Mouse (Mus musculus) liver, embryonic 14 days (tissue): ENCODE results near the gene Hspa1l. TPM values are rescaled to one million over a fixed set of nuclear protein-coding genes. Genes with fewer than 3 reads are reported as not detected.

Experiments
- polyA plus RNA-seq: library from polyadenylated mRNA; depleted of rRNA; stranded (reverse); fragments of >200 nt; gene quantifications from 2 replicates; pipeline ENCODE4 v1.2.3, GENCODE M21; 2012; rRNA removed

Gene Hspa1l
- 0.02 TPM in 2 replicates for polyA plus RNA-seq

GRCm38 (mm10) chr17:34972069-34972749, at the start of gene Hspa1l, which contains the start of gene Hspa1a:
TSS of gene Hspa1l (plus strand) at chr17:34972703.
TSS of gene Hspa1a (minus strand) at chr17:34972156.

GRCm38 (mm10) chr17:34931061-34931734, 41.3 kb upstream of the Hspa1l start, which contains the start of gene Neu1:
TSS of gene Neu1 (plus strand) at chr17:34931253.

DNA sequence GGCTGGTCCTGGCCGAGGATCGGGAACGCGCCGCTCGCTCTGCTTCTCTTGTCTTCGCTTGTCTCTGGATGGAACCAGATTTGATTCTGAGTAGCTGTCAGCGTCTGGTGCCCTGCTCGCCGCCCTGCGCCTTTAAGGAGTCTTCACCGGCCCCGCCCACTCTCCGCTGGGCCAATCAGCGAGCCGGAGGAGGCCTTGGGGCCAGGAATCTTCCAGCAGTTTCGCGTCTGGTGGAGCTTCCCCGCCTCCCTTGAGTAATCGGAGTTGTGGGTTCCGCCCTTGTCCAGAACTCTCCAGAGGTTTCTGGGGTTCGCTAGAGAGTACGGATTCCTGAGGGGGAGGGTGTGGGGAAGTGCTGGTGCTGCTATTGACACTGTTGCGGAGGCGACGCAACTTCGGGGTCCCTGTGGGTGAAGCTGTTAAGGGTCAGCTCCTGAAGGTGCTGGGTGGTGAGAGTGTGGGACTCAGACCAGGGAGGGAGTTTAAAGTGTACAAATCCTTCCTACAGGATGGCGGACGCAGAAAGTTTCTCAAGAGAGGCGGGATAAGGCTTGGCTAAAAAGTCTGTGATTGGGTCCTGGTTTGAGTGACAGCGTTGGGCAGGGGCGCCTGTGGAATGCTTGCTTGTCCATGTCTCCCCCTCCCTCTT, 13.2 kb upstream of the Hspa1l start, which contains the start of gene Hspa1b:
Hspa1b (minus strand) TSS at position 109 of the 649 bp plus-strand sequence.

GRCm38 (mm10) chr17:34969822-34970221, 2.7 kb upstream of the Hspa1l start, which contains the start of gene Gm20481:
TSS of gene Gm20481 (plus strand) at chr17:34969912.

GRCm38 (mm10) chr17:34981690-34982180, 9.2 kb downstream of the Hspa1l start, which contains the start of gene Lsm2:
TSS of gene Lsm2 (plus strand) at chr17:34981862.

DNA sequence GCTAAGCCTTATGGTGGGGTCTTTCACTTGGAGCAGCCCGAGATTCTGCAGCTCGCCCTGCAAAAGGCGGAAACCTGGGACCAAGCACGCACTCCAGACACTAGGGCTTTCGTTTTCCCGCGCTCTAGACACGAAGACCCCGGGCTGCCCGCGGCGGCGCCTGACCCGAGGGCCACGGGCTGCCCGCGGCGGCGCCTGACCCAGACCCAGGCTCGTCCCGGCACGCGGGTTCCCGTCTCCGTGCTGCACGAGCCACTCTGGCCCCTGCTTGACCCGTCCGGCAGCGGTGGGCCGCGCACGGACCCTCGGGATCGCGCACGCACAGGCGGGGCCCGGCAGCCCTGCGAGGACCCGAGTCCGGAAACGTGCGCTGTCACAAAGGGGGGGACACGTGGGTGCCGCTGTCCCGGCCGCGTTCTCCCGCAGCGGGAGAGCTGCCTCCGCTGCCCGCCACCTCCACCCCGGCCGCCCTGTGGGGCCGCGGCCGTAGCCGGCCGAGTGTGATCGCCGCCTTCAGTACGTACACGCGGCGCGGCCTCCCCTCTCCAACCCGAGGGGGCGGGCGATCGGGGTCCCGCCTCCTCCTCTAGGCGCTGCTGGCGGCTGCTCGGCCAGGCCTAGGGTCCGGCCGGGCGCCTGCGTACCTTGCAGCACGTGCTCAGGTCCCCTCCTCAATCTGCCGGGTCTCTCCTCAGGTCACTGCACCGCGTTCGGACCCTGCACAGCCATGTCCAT, 28.4 kb downstream of the Hspa1l start, which contains the start of gene Vars:
Vars (plus strand) TSS at position 271 of the 735 bp plus-strand sequence.

DNA sequence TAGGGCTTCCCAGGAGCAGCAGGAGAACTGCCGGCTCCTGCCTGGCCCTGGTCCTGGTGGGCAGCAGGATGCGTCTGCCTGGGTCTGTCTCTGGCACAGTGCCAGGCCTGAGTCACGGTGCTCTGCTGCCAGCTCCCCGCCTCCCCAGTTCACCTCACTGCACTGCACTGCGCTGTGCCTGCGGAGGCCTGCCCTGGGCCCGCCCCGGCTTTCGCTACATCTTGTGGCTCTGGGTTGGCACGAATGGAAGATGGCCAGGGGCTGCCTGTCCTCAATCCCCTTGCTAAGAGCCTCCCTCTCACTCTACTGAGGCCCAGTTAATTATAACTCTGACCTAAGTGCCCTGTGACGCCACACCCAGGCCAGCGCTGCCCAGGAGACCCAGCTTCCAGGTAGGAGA, 43.9 kb downstream of the Hspa1l start, which contains the start of gene Vwa7:
Vwa7 (plus strand) TSS at position 204 of the 400 bp plus-strand sequence.

DNA sequence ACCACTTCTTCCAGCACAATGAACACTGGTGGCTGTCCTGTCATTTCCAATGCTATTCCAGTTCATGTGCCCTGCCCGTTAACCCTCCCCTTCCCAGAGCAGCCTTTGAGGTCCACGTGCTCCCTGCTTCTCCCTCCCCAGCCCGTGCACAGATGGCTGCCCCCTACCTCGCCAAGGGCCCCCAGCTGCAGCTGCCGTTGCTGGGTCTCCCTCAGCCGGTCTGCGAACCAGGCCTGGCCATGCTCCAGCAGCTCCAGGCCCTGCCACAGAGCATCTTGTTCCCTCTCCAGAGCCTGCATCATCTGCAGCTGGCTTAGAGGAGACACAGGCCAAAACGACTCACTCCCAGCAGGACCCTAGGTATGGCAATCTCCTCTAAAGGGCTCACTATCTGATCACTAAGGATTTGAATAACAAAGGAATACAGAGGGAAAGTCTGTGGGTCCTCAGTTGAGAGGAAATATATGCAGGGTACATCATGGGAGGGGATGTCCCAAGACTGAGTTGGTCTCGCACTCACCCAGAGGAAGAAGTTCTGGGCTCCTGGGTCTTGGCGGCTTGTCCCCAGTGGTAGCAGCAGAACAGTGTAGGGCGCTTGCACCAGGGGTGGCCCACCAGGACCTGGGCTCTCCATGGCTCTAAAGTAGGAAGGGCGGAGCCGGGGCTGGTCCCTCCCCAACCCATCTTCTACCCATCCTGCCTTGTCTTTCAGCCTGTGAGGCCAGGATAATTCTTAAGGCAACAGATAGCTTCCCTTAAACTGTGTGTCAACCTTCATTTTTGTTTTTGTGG, 55.0 kb downstream of the Hspa1l start, which contains the start of gene Sapcd1:
Sapcd1 (minus strand) TSS at position 740 of the 792 bp plus-strand sequence.

Other genes with a start within 250 kb of the Hspa1l start
- gene C4b, start 228.8 kb upstream of the Hspa1l start, polyA plus RNA-seq, result 2.5 and 3.3 TPM in 2 replicates
- gene Cyp21a1, start 168.1 kb upstream of the Hspa1l start, polyA plus RNA-seq, result 0.03 TPM in 1 of 2 replicates, not detected in the other
- 15.6 and 17.8 TPM in 2 replicates for gene Stk19, start 135.8 kb upstream of the Hspa1l start, polyA plus RNA-seq
- 22.0 and 28.0 TPM in 2 replicates for gene Dxo, start 135.7 kb upstream of the Hspa1l start, polyA plus RNA-seq
- gene Skiv2l, start 122.5 kb upstream of the Hspa1l start, polyA plus RNA-seq, result 19.0 and 22.2 TPM in 2 replicates
- gene Nelfe, start 122.3 kb upstream of the Hspa1l start, polyA plus RNA-seq, result 43.8 and 44.0 TPM in 2 replicates
- gene Cfb, start 110.2 kb upstream of the Hspa1l start, polyA plus RNA-seq, result 157 and 169 TPM in 2 replicates
- 5.7 and 6.1 TPM in 2 replicates for gene Zbtb12, start 93.2 kb upstream of the Hspa1l start, polyA plus RNA-seq
- not detected in 2 replicates for gene Gm20547, start 90.7 kb upstream of the Hspa1l start, polyA plus RNA-seq
- 14.2 and 18.4 TPM in 2 replicates for gene C2, start 74.4 kb upstream of the Hspa1l start, polyA plus RNA-seq
- gene Ehmt2, start 74.2 kb upstream of the Hspa1l start, polyA plus RNA-seq, result 27.3 and 28.0 TPM in 2 replicates
- gene Slc44a4, start 58.2 kb upstream of the Hspa1l start, polyA plus RNA-seq, result 1.1 and 1.3 TPM in 2 replicates
- gene Neu1, start 41.5 kb upstream of the Hspa1l start, polyA plus RNA-seq, result 8.4 and 10.5 TPM in 2 replicates
- gene Hspa1b, start 13.5 kb upstream of the Hspa1l start, polyA plus RNA-seq, result 1.1 and 1.3 TPM in 2 replicates
- not detected in 2 replicates for gene Gm20481, start 2.8 kb upstream of the Hspa1l start, polyA plus RNA-seq
- gene Hspa1a, start 547 bp upstream of the Hspa1l start, polyA plus RNA-seq, result 0.58 and 0.67 TPM in 2 replicates
- gene Lsm2, start 9.2 kb downstream of the Hspa1l start, polyA plus RNA-seq, result 106 and 129 TPM in 2 replicates
- gene Vars, start 28.3 kb downstream of the Hspa1l start, polyA plus RNA-seq, result 58.0 and 65.7 TPM in 2 replicates
- gene Vwa7, start 43.9 kb downstream of the Hspa1l start, polyA plus RNA-seq, result 0.12 and 0.20 TPM in 2 replicates
- 2.0 TPM in 2 replicates for gene Sapcd1, start 55.3 kb downstream of the Hspa1l start, polyA plus RNA-seq
- 3.3 and 4.1 TPM in 2 replicates for gene Msh5, start 74.0 kb downstream of the Hspa1l start, polyA plus RNA-seq
- 70.1 and 85.9 TPM in 2 replicates for gene Clic1, start 77.3 kb downstream of the Hspa1l start, polyA plus RNA-seq
- gene Ddah2, start 86.3 kb downstream of the Hspa1l start, polyA plus RNA-seq, result 11.1 and 13.5 TPM in 2 replicates
- 0.21 and 0.24 TPM in 2 replicates for gene Ly6g6c, start 92.7 kb downstream of the Hspa1l start, polyA plus RNA-seq
- gene Mpig6b, start 93.5 kb downstream of the Hspa1l start, polyA plus RNA-seq, result 1.8 and 2.7 TPM in 2 replicates
- gene Ly6g6e, start 104.2 kb downstream of the Hspa1l start, polyA plus RNA-seq, result 0.03 and 0.15 TPM in 2 replicates
- 0.66 and 0.76 TPM in 2 replicates for gene Ly6g6d, start 105.4 kb downstream of the Hspa1l start, polyA plus RNA-seq
- 4.6 TPM in 2 replicates for gene Ly6g6f, start 112.9 kb downstream of the Hspa1l start, polyA plus RNA-seq
- gene Abhd16a, start 116.6 kb downstream of the Hspa1l start, polyA plus RNA-seq, result 25.1 and 29.0 TPM in 2 replicates
- not detected in 2 replicates for gene Ly6g5c, start 135.6 kb downstream of the Hspa1l start, polyA plus RNA-seq
- 0.42 and 0.67 TPM in 2 replicates for gene Ly6g5b, start 142.7 kb downstream of the Hspa1l start, polyA plus RNA-seq
- gene Gpank1, start 148.8 kb downstream of the Hspa1l start, polyA plus RNA-seq, result 9.1 and 10.2 TPM in 2 replicates
- gene Csnk2b, start 149.3 kb downstream of the Hspa1l start, polyA plus RNA-seq, result 76.9 and 86.4 TPM in 2 replicates
- 1.2 and 1.6 TPM in 2 replicates for gene D17H6S53E, start 153.7 kb downstream of the Hspa1l start, polyA plus RNA-seq
- 296 and 349 TPM in 2 replicates for gene Apom, start 159.3 kb downstream of the Hspa1l start, polyA plus RNA-seq
- gene Bag6, start 162.5 kb downstream of the Hspa1l start, polyA plus RNA-seq, result 40.6 and 45.5 TPM in 2 replicates
- gene Prrc2a, start 192.2 kb downstream of the Hspa1l start, polyA plus RNA-seq, result 48.0 and 59.1 TPM in 2 replicates
- gene Aif1, start 203.4 kb downstream of the Hspa1l start, polyA plus RNA-seq, result 9.0 and 9.2 TPM in 2 replicates
- gene Lst1, start 215.7 kb downstream of the Hspa1l start, polyA plus RNA-seq, result 21.0 and 28.7 TPM in 2 replicates
- 0.53 and 0.76 TPM in 2 replicates for gene Ltb, start 221.7 kb downstream of the Hspa1l start, polyA plus RNA-seq
- gene Tnf, start 229.3 kb downstream of the Hspa1l start, polyA plus RNA-seq, result 0.33 and 0.48 TPM in 2 replicates
- 0.03 and 0.09 TPM in 2 replicates for gene Lta, start 232.6 kb downstream of the Hspa1l start, polyA plus RNA-seq
- 0.10 TPM in 1 of 2 replicates, not detected in the other for gene Gm16181, start 248.1 kb downstream of the Hspa1l start, polyA plus RNA-seq